Mouse (Mus musculus) cerebellum, adult 9-11 months (tissue): Measurements from ENCODE around the gene Pakap.

Source experiments
- DNase-seq: peaks from one replicate; pipeline ENCODE4 v3.0.0; 2022

The Pakap gene

GRCm38 (mm10) chr4:57812916-57813575, 245.1 kb downstream of the Pakap start:
- DNase-seq = no peak

GRCm38 (mm10) chr4:57813576-57813945, 245.6 kb downstream of the Pakap start:
- DNase-seq = no peak

- DNase-seq = no peak
These were observed 247.4 kb downstream of the Pakap start for GRCm38 (mm10) chr4:57815355-57815754.

DNA sequence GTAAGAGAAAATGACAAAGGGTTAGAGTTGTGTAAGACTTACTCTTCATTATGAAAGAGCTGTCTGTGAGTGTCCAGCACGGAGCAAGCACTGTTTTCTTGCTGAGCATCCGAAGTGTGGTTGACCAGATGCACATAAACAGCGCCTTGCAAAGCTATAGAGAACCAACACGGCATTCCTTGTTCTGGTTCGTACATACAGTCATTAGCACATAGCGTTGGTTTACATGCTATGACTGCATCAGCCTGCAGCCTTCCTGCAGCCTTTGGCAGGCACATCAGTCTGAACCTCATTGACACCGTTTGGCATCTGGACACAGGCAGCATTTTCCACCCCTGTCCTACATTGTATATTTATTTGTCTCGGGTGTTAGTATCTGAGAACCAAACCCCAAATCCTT, 248.2 kb downstream of the Pakap start:
- no peak for DNase-seq

DNA sequence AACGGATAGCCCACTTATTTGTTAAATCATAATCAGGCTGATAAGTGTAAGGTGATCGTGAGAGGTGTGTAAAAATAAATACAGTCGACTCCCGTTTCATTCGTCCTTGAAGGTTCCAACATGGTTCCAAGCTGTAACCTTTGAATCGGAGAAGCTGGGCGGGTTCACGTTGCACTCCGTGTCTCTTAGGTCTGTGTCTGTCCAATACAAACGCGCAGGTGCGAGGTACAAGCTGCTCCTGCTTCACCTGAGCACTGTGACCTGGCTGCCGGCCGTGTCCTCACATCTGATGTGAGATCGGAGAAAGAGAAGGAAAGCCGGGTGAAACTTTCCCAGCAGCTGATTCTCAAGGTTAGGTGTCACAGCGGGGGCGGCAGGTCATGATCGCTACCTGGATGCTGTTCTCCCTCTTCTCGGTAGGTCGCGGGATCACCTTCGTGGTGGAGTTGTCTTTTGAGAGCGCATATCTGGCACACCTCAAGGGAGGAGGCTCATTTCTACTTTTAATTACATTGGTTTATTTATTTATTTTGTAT, 252.9 kb downstream of the Pakap start:
- DNase-seq = no peak

GRCm38 (mm10) chr4:57821556-57822356, 253.8 kb downstream of the Pakap start:
- DNase-seq = no peak

GRCm38 (mm10) chr4:57822641-57823040, 254.7 kb downstream of the Pakap start:
- DNase-seq = no peak

GRCm38 (mm10) chr4:57824626-57825240, 256.8 kb downstream of the Pakap start:
- no peak for DNase-seq

DNA sequence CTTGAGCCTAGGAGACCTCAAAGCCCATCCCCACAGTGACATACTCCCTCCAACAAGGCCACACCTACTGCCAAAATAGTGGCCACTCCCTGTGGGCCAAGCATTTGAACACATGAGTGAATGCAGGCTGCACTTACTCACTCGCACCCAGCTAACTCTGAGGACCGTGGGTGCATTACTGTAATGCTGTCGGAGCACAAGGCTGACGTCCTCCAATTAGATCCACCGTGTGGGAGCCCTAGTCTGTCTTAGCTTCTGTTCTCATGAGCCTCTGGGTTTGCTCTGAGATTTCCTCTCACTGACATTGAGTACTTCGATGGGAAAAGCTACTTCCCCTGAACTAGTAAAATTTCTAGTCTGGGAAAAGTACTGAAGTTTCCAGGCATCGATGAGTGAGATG, 258.3 kb downstream of the Pakap start:
- no peak for DNase-seq

DNA sequence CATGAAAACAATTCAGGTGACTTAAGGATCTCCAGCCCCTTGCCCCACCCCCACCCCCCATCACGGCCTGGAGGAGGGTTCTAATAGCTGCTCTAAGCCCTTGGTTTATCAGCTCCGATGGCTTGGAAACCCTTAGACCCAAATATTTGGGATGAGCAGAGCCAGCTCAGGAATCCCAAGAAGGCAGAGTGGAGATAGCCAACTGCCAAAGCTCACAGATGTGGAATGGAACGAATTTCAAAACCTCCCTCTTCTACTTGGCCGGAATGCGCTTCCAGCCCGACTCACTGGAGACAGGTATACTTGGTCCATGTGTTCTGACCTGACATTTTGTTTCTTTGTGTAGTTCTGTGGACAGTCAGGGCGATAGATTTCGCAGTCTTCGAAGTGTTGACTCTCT, 261.2 kb downstream of the Pakap start:
- DNase-seq = no peak

GRCm38 (mm10) chr4:57829740-57830139, 261.8 kb downstream of the Pakap start:
- no peak for DNase-seq

DNA sequence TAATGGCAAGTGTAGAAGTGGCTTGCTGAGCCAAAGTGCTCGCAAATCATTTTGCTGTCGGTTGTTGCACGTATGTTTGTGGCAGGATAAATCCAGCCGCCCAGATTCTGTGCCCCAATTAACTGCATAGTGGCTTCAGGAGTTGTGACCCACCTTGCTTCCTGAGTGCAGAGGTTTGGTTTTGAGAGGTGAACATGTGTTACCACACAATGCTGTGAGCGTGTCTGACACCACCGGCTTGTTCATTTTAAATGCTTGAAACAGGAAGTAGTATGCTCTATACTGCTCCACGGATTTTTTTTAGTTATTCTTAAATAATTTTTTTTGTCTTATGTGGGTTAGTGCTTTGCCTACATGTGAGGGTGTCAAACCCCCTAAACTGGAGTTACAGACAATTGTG, 264.3 kb downstream of the Pakap start:
- no peak for DNase-seq

DNA sequence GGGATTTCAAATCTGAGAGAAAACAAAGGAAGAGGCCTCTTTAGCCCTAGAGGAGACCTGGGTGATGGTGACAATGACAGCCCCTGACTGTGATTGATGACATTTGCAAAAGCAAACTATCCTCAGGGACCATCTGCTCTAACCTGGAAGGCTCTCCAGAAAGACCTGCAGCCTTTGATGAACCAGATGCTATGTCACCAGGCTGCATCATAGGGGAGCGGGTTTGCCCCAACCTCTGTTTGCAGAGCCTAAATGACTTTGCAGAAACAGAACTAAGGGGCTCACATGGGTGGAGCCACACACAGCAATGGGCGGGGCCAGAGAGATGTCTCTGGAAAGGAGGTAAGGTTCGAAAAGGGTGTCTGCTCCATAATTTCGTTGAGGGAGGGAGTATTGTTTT, 265.1 kb downstream of the Pakap start:
- no peak for DNase-seq

- DNase-seq = no peak
These were observed 266.2 kb downstream of the Pakap start for GRCm38 (mm10) chr4:57834141-57834540.

- DNase-seq = no peak
These were observed 269.1 kb downstream of the Pakap start for GRCm38 (mm10) chr4:57837089-57837488.

- no peak for DNase-seq
These were observed 271.4 kb downstream of the Pakap start for GRCm38 (mm10) chr4:57839343-57839742.

DNA sequence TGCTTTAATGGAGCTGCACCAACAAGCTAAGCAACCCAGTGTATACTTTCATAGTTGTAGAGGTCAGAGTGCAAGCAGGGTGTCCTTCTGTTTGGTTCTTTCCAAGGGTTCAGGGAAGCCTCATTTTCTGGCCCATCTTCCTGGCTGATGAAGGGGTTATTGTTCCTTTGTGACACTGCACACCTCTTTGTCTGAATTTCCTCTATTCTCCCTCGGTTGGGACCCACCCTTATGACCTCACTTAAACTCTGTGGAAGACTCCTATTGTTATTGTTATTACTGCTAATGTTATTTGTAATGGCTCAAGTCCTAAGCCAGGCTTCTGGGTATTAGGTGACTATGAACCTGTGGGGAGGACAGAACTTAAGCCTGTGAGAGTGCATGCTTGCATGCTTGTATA, 273.9 kb downstream of the Pakap start:
- no peak for DNase-seq

GRCm38 (mm10) chr4:57842472-57843305, 274.7 kb downstream of the Pakap start:
- DNase-seq = no peak

DNA sequence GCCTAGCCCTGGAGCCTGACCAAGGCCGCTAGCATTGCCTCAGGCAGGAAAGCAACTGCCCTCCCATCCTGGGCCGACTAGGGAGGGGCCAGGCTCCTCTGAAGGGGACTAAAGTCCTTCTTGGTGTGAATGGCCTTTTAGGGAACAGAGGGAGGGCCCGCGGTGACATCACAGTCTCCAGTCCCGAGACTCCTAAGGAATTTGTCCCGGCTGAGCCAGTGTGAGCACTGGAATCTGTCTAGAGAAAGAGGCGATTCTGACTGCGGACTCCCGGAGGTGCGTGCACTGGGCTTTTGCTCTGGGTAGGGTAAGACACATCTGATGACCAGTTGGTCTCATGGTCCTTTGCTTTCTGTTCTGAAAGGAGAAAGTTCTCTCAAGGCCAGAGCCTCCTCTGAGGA, 277.1 kb downstream of the Pakap start:
- peak; percentile 9 for DNase-seq

- no peak for DNase-seq
These were observed 277.7 kb downstream of the Pakap start for GRCm38 (mm10) chr4:57845541-57846210.

GRCm38 (mm10) chr4:57846381-57846990, 278.5 kb downstream of the Pakap start:
- DNase-seq = no peak

GRCm38 (mm10) chr4:57846991-57847422, 279.0 kb downstream of the Pakap start:
- no peak for DNase-seq
